Mouse (Mus musculus) cortical plate, adult 2 months (tissue): ENCODE measurements at regions not wholly inside any gene's neighbourhood (a gene's known extent, or its start where the extent isn't known, plus 50 kb on each side); places are given as distances from the start of the nearest gene placed in this dataset.

Experiments
- CTCF ChIP-seq: fragments of 200-500 bp; IDR thresholded peaks from 2 replicates; pipeline ENCODE4 v1.5.1; 2011; ENCODE audit warnings: mild to moderate bottlenecking, control low read depth, low read length; ENCODE audit not compliant: insufficient read depth; ENCODE audit errors: extremely low read depth
- POLR2A ChIP-seq: fragments of 200-500 bp; IDR thresholded peaks from 2 replicates; pipeline ENCODE4 v1.6.1; 2011; ENCODE audit warnings: mild to moderate bottlenecking, low read length, control low read depth; ENCODE audit not compliant: insufficient read depth; ENCODE audit errors: extremely low read depth

- TF ChIP-seq CTCF (no peak), POLR2A (no peak)
Measured at GRCm38 (mm10) chrX:164764919-164765318, 215.3 kb downstream of the Mospd2 start.
